Mouse (Mus musculus) megakaryocyte, embryonic 14.5 days (primary cell): ENCODE results near the gene Acot7. TPM values are rescaled to one million over a fixed set of nuclear protein-coding genes. Genes with fewer than 3 reads are reported as not detected.

ENCODE experiments used
- H3K27me3 ChIP-seq: replicated peaks from 2 replicates; pipeline ENCODE3; 2012; ENCODE audit warnings: inconsistent platforms
- H3K36me3 ChIP-seq: replicated peaks from 2 replicates; pipeline ENCODE3; 2012; ENCODE audit warnings: low read length, inconsistent platforms, mixed read lengths
- H3K4me1 ChIP-seq: 2 replicates; pipeline ENCODE4 v1.6.1; 2012; ENCODE audit warnings: inconsistent platforms
- H3K4me3 ChIP-seq: replicated peaks from 2 replicates; pipeline ENCODE3; 2012; ENCODE audit warnings: moderate library complexity, mild to moderate bottlenecking, inconsistent platforms
- H3K9me3 ChIP-seq: 2 replicates; pipeline ENCODE4 v1.6.1; 2012; ENCODE audit warnings: inconsistent platforms
- FLI1 ChIP-seq: IDR thresholded peaks from 2 replicates; pipeline ENCODE4 v1.6.1; 2012; ENCODE audit warnings: low read length, inconsistent platforms, mixed read lengths
- GATA1 ChIP-seq: IDR thresholded peaks from 3 replicates; pipeline ENCODE4 v1.6.1; 2012; ENCODE audit warnings: mixed read lengths, low read length, inconsistent platforms, borderline replicate concordance
- polyA plus RNA-seq: library from polyadenylated mRNA; stranded (reverse); fragments of >175 nt; gene quantifications from 2 replicates; pipeline ENCODE4 v1.2.3, GENCODE M21; 2012; ENCODE audit warnings: low replicate concordance; ENCODE audit not compliant: insufficient read depth

Gene Acot7
- polyA plus RNA-seq, 1 experiment: 103 TPM

GRCm38 (mm10) chr4:152292102-152292765 is 114.3 kb downstream of the Acot7 start:
- Histone ChIP-seq H3K4me3 (no peak overlapping the region), H3K27me3 (peaks cover 58% of the 10 kb centered on the region), H3K4me1 (peaks cover 48% of the 10 kb centered on the region), H3K36me3 (no peaks in the 10 kb centered on the region), H3K9me3 (no peaks in the 10 kb centered on the region; the same call in 1 of the 2 replicates)
- TF ChIP-seq GATA1 (no peak), FLI1 (no peak)

GRCm38 (mm10) chr4:152294188-152294929 is 116.4 kb downstream of the Acot7 start:
- Histone ChIP-seq H3K4me1 (peaks cover 59% of the 10 kb centered on the region), H3K27me3 (peaks cover 42% of the 10 kb centered on the region), H3K9me3 (no peaks in the 10 kb centered on the region), H3K36me3 (peaks cover 6% of the 10 kb centered on the region), H3K4me3 (peak overlapping the region; percentile 62)
- TF ChIP-seq FLI1: no peak
- TF ChIP-seq GATA1: no peak

- H3K4me1 ChIP-seq: peaks cover 53% of the 10 kb centered on the region
- TF ChIP-seq FLI1 (0 out of 2 replicates have a peak, but pooled peaks have one; percentile 21), GATA1 (no peak)
- H3K9me3 ChIP-seq: no peaks in the 10 kb centered on the region
Observed at GRCm38 (mm10) chr4:152295916-152296315, 118.0 kb downstream of the Acot7 start.

GRCm38 (mm10) chr4:152296371-152296770 is 118.4 kb downstream of the Acot7 start:
- H3K4me1 ChIP-seq: peaks cover 53% of the 10 kb centered on the region
- H3K27me3 ChIP-seq: peaks cover 23% of the 10 kb centered on the region
- peak overlapping the region; percentile 99 for H3K4me3 ChIP-seq
- peaks cover 26% of the 10 kb centered on the region for H3K36me3 ChIP-seq
- H3K9me3 ChIP-seq: no peaks in the 10 kb centered on the region
- no peak for TF ChIP-seq GATA1
- TF ChIP-seq FLI1: no peak

More at GRCm38 (mm10) chr4:152295916-152296315, 118.0 kb downstream of the Acot7 start:
- peaks cover 27% of the 10 kb centered on the region for H3K27me3 ChIP-seq
- peaks cover 22% of the 10 kb centered on the region for H3K36me3 ChIP-seq
- H3K4me3 ChIP-seq: peak overlapping the region; percentile 87

DNA sequence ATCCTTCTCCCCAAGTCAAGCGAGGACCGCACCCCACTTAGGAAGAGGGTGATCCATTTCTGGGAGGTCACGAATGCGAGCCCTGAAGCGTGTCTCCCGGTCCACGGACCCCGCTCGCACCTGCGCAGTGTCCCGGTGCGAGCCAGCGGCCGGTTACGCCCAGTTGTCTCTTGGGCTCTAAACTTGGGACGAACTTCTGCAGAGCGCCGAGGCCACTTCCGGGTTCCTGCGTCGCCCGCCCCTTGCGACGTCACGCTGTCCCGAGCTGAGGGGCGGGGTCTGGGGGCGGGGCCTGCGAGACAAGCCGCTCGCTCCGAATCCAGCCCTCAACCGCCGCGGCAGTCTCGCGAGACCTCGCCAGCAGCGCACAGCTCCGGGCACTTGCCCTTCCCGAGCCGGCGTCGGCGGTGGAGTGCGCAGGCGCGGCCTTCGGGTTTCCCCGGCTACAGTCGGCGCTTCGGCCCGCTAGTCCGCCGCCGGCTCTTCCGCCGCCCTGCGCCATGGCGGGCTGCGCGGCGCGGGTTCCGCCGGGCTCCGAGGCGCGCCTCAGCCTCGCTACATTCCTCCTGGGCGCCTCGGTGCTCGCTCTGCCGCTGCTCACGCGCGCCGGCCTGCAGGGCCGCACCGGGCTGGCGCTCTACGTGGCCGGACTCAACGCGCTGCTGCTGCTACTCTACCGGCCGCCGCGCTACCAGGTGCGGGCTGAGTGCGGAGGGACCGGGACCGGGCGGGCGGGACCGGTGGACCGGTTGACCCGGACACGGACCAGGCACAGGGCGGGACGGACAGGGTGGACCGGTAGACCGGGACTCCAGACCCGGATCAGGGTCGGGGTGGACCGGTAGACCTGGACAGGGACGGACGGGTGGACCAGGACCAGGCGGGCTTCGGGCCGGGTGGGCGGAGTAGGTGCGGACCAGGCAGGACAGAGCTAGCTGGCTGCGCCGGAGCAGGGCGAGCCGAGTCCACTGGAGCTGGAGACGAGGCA is 119.2 kb downstream of the Acot7 start, which contains the start of gene Icmt:
Gene Icmt, plus strand, starts transcription at position 354 of the 988 bp plus-strand sequence.
- Histone ChIP-seq H3K4me1 (peaks cover 53% of the 10 kb centered on the region), H3K4me3 (peak within 1 kb of the TSS; percentile 99), H3K9me3 (no peaks in the 10 kb centered on the region), H3K27me3 (peaks cover 15% of the 10 kb centered on the region), H3K36me3 (peaks cover 34% of the 10 kb centered on the region)
- TF ChIP-seq GATA1: no peak
- TF ChIP-seq FLI1: no peak

GRCm38 (mm10) chr4:152298836-152299235 is 120.9 kb downstream of the Acot7 start:
- TF ChIP-seq FLI1 (no peak), GATA1 (no peak)
- no peaks in the 10 kb centered on the region for H3K9me3 ChIP-seq
- H3K27me3 ChIP-seq: no peaks in the 10 kb centered on the region
- H3K4me3 ChIP-seq: peak overlapping the region; percentile 99
- H3K36me3 ChIP-seq: peaks cover 51% of the 10 kb centered on the region
- peaks cover 42% of the 10 kb centered on the region for H3K4me1 ChIP-seq

GRCm38 (mm10) chr4:152300375-152300774 is 122.4 kb downstream of the Acot7 start:
- Histone ChIP-seq H3K4me3 (no peak overlapping the region), H3K36me3 (peaks cover 66% of the 10 kb centered on the region), H3K27me3 (no peaks in the 10 kb centered on the region), H3K9me3 (no peaks in the 10 kb centered on the region), H3K4me1 (peaks cover 27% of the 10 kb centered on the region)
- no peak for TF ChIP-seq FLI1
- no peak for TF ChIP-seq GATA1

- peaks cover 20% of the 10 kb centered on the region for H3K4me1 ChIP-seq
- no peaks in the 10 kb centered on the region for H3K27me3 ChIP-seq
- no peaks in the 10 kb centered on the region for H3K9me3 ChIP-seq
- H3K36me3 ChIP-seq: peaks cover 80% of the 10 kb centered on the region
- H3K4me3 ChIP-seq: no peak overlapping the region
- TF ChIP-seq FLI1 (no peak), GATA1 (no peak)
Observed at GRCm38 (mm10) chr4:152302012-152302411, 124.1 kb downstream of the Acot7 start.

DNA sequence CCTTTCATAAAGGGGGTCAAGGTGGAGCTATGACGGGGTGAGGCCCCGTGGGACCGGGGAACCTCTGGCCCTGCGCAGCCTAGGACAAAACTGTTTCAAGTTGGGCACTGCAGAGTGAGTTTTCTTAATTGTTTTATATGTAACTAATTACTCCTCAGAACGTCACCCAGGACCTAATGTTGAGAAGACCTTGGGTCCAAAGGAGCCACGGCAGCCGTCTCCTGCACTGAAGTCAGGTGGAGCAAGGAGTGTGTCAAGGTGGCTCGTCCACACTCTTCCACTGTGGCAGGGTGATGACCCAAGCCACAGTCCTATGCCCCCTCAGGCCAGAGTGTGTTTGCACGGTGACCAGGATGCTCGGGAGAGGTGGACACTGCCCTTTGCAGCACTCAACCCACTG is 125.2 kb downstream of the Acot7 start:
- Histone ChIP-seq H3K27me3 (no peaks in the 10 kb centered on the region), H3K36me3 (peaks cover 89% of the 10 kb centered on the region), H3K4me3 (no peak overlapping the region), H3K9me3 (no peaks in the 10 kb centered on the region), H3K4me1 (peaks cover 13% of the 10 kb centered on the region)
- TF ChIP-seq FLI1: no peak
- TF ChIP-seq GATA1: no peak
